Mouse (Mus musculus) liver (tissue): ENCODE measurements around the gene Lck.
"Not testable (repeated sequence)": the region's sequence is repeated elsewhere in the genome, so short reads cannot be mapped to it uniquely, and the experiment has no call there.

ENCODE experiments used
- DNase-seq: peaks from one replicate; pipeline ENCODE4 v3.0.0-alpha.2; 2020; ENCODE audit warnings: mixed read lengths

Gene Lck

DNA sequence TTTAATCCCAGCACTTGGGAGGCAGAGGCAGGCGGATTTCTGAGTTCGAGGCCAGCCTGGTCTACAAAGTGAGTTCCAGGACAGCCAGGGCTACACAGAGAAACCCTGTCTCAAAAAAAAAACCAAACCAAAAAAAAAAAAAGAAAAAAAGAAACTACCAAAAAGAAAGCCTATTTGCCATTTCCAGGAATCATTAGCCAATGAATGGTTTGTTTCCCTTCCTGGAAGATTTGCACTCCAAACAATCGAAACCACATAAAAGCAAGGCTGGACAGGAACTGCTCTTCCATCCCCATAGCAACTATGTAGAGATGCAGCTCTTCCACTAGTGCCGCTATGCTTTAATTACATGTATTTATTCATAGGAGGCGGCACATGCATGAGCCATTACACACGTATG, 18.9 kb downstream of the Lck start:
- DNase-seq: not testable (repeated sequence)

DNA sequence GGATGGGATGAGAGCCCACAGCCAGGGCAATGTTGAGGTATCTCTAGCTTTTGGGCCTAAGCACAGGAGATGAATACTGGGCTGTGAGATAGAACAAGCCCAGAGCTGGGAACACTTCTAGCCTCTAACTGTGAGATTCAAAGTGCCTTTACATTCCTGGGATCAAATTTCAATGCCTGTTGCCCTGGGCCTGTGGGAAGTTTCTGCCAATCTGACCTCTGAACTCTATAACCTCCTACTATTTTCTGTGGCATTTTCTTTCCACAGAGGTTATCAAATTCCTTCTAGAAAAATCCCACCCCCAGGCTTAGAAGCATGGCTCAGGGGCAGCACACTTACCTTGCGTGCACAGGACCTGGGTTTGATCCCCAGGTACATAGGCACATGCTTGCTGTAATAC, 23.1 kb downstream of the Lck start:
- DNase-seq: no peak

DNA sequence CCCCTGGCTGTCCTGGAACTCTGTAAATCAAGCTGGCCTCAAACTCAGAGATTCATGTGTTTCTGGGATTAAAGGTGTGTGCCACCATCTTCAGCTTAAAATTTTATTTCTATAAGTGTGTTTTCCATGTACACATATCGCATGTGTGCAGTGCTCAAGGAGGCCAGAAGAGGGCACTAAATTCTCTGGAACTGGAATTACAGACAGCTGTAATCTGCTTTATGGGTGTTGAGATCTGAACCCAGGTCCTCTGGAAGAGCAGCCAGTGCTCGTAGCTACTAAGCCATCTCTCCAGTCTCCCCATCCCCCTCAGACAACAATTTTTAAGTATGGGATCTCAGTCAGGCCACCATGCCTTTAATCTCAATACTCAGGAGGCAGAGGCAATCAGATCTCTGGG, 24.1 kb downstream of the Lck start:
- DNase-seq: peak; percentile 69

DNA sequence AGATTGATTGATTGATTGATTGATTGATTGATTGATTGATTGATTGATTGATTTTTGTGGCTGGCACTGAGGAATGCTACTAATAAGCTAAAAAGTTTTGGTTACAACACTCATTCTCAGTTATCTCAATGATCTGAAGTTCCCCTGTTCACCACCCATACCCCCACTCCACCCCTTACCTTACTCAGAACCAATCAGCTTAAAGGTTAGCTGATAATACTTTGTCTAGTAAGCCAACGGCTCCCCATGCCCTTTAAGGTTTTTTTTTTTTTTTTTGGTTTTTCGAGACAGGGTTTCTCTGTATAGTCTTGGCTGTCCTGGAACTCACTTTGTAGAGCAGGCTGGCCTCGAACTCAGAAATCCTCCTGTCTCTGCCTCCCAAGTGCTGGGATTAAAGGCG, 25.8 kb downstream of the Lck start:
- not testable (repeated sequence) for DNase-seq

DNA sequence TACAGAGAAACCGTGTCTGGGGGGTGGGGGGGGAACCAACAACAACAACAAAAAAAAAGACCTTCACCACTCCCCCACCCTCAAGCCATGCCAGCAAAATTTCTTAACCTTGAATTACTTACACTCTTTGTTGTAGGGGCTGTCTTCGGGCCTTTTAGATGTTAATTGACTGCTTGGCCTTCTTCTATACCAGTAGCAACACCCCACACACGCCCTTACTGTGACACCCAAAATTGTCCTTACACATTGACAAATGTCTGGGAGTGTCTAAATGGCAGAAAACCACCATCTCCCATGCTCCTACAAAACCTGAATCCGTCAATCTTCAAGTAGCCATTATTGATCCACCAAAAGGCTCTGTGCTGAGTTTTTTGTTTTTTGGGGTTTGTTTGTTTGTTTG, 29.3 kb downstream of the Lck start:
- no peak for DNase-seq

DNA sequence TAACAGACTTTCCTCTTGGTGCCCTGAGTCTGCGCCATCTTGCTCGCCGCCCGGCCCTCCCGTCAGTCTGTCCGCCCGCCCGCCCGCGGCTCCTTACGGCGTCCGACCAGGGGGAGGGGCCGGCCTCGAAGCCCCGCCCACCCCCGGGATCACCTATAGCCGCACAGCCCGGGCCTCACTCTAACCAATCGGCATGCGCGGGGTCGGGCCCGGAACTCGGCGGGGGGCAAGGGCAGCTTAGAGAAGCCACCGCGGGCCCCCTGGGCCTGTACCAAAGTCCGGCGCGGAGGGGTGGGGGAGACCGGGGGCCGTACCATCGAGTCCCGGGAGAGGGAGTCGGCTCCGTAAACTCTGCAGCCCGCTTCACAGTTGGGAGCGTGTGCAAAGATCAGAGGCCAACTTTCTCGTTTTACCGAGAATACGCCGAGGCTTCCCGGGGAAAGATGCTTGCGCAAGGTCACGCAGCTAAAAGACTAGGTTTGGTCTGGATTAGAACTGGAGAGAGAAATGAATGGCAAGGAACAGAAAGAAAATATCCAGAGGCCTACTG, 30.8 kb downstream of the Lck start, which contains the start of gene Hdac1:
TSS of gene Hdac1 (minus strand) at position 122 of the 550 bp plus-strand sequence.
- peak; percentile 99 for DNase-seq

DNA sequence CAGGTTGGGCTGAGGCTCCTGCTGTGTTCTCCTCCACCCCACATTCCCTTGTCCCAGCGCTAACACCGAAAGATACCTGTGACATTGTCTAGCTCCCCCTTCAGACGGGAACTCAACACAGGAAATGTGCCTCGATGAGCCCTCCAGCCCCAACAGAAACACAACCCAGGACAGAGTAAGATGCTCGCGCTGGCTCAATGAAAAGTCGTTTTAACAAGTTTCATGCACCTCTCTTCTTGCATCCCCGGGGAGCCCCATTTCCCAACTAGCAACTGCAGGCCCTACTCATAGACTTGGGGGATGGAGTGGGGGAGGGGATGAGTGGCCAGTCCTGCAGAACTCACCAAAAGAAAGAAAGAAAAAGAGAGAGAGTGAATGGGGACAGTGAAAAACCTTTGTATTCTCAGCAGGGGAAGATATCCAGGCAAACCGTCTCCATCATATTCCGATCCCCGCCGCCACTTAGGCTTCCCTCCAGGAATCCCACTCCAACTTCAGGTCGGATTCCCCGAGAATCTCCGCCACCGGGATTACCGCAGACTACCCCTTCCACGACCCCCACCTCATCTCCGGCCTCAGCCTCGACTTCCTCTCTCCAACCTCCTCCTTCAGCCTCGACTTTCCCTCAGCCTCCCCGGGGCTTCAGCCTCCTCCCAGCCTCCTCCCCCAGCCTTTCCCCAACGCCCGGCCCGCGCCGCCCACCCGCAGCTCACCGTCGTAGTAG, 31.4 kb downstream of the Lck start:
- DNase-seq: peak; percentile 50

DNA sequence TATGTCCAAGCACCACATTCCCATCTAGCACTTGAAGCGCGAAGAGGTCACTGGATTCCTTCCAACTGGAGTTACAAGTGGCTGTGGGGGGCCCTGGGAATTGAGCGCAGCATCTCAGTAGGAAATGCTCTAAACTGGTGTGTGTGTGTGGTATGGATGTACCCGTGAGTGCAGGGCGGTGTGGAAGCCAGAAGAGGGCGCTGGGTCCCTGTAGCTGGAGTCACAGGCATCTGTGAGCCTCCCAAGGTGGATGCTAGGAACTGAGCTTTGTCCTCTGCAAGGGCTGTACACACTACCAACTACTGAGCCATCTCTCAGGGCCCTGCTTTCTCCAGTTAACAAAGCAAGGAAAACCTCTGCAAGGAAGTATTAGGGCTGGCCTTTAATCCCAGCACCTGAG, 33.4 kb downstream of the Lck start:
- peak; percentile 63 for DNase-seq

DNA sequence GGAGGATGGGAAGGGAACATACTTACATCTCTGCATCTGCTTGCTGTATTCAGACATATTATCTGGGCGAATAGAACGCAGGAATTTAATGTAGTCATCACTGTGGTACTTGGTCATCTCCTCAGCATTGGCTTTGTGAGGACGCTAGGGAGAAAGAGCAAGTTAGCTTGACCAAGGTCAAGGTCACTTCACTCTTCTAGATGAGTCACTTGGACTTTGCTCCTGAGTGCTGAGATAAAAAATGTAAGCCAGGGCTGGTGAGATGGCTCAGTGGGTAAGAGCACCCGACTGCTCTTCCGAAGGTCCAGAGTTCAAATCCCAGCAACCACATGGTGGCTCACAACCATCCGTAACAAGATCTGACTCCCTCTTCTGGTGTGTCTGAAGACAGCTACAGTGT, 44.5 kb downstream of the Lck start:
- not testable (repeated sequence) for DNase-seq

DNA sequence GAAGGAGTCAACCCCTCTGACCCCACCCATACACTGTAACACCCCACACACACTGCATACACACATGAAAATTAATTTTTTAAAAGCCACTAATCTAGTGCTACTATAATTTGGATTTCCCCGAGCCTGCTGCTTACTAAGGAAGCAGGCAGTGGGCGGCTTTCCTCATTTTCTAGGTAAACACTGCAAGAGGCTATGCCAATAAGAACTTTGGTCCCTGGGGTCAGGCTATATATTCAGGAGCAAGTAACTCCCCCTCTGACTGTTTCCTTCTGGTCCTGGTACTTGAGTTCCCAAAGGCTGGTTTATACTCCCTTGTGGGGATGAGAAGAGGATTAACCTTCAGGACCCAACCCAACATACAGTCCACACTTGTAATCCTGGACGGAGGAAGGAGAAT, 47.6 kb downstream of the Lck start:
- DNase-seq: no peak

DNA sequence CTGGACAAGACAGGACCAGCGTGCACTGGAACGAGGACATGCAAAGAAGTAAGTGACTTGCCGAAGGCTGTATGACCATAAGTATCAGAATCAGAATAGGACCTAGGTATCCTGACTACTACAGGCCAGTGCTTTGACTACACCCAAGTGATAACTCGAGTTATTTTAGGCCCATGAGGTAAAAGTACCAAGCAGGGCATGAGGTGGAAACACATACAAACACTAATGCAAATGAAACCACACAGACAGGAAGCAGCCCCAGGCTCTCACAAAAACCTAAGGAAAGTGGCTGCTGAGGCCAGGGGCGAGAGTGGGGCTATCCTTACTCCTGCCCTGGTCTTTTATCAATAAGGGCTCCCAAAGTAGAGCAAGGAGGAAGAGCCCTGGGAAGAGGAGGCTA, 48.1 kb downstream of the Lck start:
- DNase-seq: no peak

DNA sequence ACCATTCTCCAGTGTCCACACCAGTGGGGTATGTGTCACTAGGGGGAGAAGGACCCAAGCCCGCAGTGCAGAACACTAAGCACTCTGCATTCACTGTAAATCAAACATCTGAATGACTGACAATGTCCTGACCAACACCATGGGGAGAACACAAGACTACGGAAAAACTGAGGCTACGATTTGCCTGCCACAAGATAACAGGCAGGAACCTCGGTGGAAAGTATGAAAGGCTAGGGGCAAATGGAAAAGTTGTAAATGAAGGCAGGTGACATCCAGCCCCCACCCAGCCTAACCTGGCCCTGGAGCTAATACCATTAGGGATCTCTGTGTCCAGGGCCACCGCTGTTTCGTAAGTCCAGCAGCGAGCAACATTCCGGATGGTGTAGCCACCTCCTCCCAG, 54.9 kb downstream of the Lck start:
- DNase-seq: no peak

DNA sequence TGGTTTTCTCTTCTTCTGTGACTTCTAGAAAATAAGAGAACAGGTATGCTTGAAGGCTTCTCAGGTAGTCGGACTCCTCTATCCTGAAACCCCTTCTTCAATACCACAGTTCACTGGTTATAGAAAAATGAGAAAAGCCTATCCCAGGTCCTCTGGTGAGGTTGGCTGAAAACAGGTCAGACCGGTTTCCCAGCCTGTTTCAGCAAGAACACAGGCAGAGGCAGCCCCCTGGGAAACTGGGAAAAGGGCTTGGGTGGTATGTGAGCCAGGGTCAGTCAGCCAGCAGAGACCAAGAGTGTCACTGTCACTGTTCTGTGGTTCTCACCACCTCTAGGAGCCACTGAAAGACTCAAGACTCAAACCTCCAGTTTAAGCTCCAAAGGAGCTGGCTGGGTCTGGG, 56.5 kb downstream of the Lck start:
- DNase-seq: no peak

DNA sequence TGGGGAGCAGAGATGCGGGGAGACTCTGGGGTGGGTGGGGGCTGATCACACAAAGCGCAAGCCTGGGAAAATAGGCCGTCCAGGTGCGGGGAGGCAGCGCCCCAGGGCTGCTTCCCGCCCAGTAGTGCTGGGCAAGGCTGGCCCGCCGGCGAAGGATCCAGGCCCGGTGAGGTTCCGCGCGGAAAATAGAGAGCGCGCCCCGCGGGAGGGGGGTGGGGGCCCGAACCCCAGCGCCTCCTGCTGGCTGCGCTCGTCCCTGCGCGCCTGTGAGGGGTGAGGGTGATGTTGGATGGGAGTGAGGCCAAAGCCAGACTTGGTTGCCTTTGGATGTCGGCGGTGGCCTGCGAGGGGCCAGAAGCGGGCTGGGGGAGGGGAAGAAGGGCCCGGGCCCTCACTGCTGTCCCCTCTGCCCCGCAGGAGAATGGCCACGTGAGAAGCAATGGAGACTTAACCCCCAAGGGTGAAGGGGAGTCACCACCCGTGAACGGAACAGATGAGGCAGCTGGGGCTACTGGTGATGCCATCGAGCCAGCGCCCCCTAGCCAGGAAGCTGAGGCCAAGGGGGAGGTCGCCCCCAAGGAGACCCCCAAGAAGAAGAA, 59.0 kb downstream of the Lck start:
- DNase-seq: peak; percentile 73

DNA sequence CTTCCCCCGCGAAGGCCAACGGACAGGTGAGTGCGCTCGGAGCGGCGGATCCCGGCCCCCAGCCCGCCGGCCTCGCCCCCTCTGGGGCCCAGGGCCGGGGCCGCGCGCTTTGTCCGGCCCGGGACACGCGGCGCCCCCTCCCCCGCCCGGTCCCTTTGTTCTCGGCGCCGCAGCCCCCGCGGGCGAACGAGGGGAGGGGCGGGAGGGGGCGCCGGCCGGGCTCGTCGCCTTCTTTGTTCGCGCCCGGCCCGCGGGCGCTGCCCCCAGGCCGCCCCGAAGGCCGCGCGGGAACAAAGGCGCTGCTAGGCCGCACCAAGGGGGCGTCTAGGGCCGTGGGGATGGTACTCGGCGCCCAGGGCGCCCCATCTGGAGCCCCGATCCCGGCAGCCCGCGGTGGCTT, 59.5 kb downstream of the Lck start:
- no peak for DNase-seq

DNA sequence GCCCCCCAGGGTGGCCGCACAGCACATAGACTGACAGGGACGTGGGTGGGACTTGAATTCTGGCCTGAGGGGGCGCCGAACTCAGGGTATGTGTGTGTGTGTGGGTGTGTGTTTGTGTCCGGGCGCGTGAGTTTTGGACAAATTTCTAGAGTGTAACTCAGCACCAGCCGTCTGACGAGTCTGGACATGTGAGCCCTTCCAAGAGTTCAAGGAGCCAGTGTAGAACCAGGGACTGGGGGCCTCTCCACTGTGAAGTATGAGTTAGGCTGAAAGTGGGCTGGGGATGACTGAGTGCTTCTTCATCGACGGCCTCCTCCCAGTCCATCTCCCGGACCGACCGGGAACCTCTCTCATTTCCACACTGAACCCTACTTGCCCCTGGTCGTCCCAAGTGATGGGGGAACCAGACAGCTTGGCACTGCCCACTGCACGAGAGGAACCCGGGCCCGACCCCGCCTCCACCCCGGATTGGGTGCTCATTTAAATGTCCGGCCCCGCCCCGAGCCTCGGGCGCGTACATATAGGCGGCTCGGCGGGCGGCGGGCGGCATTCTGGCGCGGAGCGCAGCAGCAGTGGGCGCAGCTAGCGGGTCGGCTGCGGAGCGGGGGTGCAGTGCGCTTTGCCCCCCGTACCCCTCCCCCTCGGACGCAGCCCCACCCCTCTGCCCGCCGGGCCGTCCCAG, 60.2 kb downstream of the Lck start, which contains the start of gene Marcksl1:
TSS of gene Marcksl1 (plus strand) at position 496 of the 682 bp plus-strand sequence.
- peak; percentile 88 for DNase-seq

DNA sequence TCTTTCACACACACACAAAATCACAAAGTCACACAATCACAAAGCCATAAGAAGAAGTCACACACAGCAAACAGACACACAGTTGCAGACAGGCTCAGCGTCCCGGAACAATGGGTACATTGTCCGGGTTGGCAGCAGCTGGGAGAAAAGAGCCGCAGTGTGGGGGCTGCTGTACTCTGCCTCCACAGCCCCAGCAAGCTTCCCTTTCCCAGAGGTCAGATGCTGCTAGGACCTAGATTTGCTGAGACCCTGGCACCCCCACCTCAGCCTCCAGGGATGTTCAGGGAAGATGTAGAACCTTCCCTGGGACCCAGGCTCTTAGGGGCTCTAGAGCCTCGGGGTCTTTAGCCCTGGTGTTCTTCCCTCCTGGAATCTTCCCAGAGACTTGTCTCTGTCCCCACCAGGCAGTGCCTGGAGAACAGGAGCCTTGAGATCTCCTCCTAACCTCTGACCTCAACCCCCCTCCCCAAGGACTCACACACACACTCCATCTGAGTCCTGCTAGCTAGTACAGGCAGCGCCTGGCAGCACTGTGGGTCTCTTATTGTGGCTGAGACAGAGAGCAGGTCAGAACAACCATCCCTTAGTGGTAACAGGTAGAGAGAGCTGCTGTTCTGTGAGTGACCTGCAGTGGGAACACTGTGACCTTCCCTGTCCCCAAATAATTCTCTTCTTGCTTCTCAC, 61.9 kb downstream of the Lck start:
- no peak for DNase-seq

DNA sequence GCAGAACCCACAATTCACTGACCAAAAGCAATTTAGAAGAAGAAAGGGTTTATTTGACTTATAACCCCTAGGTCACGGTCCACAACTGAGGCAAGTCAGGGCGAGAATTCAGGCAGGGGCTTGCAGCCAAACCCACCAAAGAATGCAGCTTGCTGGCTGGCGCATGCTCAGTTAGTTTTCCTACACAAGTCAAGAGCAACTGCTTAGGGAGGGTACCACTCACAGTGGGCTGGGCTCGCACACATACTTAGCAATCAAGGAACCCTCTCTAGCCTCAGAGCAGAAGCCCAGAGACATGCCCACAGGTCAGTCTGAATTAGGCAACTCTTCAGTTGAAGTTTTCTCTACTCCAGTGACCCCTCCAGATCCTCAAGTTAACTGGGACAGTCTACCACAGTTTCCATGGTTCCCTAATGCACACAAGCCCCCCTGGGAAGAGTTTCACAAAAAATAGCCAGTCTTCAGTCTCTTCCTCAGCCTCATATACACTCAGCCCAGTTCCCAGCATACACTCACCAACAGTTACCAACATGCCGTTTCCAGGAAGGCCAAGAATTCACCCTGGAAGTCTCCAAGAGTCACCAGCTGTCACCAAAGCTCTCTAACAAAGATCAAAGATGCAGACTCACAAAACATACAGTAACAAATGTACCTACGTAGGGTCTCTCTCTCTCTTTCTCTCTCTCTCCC, 62.6 kb downstream of the Lck start:
- no peak for DNase-seq

DNA sequence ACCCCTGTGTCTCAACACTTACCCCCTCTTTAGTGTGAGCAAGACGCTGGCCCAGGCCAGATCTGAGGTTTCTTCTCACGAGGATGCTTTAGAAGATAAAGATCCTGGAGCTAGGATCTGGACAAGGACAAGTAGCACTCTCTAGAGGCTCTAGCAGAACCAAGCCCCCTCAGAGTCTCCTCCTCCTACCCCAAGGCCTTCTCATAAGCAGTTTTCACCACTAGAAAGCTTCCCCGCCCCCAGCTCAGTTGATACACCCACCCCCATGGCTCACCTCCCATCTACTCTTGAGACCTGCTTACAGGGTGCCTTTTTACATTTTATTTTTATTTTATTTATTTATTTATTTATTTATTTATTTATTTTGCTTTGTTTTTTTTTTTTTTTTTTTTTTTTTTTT, 63.8 kb downstream of the Lck start:
- DNase-seq: no peak

DNA sequence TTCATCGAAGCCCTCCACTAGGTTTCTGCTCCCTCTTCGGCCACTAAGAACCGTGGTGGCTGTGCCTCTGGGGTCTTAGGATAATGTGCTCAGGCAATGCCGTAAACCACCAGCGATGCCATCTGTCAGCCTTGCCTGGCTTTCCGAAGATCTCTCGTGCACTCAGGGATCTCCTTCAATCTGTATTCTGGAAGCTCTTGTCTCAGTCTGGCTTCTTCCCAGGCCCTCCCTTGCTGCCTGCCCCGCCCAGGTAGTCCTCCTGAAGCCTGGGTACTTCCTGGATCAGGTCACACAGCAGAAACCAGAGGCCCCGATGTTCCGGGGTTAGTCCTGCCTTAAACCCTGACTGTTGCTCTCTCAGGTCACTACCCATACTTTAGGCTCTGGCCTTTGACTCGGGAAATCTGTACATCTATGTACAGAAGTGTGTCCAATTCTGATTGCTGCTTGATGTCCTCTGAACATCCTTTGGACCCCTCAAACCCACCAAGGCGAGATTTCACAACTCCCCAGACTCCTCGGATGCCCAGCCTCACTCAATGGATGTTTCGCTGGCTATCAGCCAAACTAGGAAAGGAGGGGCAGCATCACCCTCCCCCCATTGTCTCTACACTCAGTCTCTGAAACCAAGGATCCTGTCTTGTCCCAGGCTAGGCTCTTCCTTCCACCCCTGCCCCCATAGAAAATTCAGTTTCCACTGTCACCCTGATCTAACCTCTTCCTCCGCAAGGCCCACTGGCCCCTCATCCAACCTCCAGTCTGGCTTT, 64.4 kb downstream of the Lck start:
- DNase-seq: no peak

DNA sequence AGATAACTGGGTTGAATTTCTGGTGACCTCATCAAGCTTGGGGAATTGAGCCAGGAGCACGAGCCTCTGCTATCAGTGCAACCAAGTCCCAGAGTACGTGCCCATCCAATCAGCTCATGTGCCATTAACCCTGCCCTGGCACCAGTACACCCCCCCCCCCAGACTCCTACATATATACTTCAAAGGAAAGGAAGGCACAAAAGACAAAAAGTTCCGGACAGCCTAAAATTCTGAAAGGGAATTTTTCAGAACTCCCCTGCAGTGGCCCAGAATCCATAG, 65.3 kb downstream of the Lck start:
- DNase-seq: no peak
